Mouse (Mus musculus) gonadal fat pad, adult 2 months (tissue): ENCODE data around the gene Fsd2. TPM values are rescaled to one million over a fixed set of nuclear protein-coding genes. Genes with fewer than 3 reads are reported as not detected.

ENCODE experiments used
- DNase-seq: peaks from one replicate; pipeline ENCODE4 v3.0.0-alpha.2; 2012; ENCODE audit warnings: low read depth
- polyA plus RNA-seq: library from polyadenylated mRNA; depleted of rRNA; stranded (reverse); fragments of >200 nt; gene quantifications from 2 replicates; pipeline ENCODE4 v1.2.3, GENCODE M21; 2012; rRNA removed

The Fsd2 gene
- polyA plus RNA-seq: 5.7 and 11.2 TPM in 2 replicates

- no peak for DNase-seq
Observed at GRCm38 (mm10) chr7:81566892-81567291, at the start of gene Fsd2. Gene Fsd2 (minus strand): TSS chr7:81566944.

GRCm38 (mm10) chr7:81615031-81615430 lies 48.3 kb upstream of the Fsd2 start:
- DNase-seq: no peak

- DNase-seq: no peak
Observed at GRCm38 (mm10) chr7:81612856-81613635, 46.3 kb upstream of the Fsd2 start.

- no peak for DNase-seq
Observed at GRCm38 (mm10) chr7:81610125-81610524, 43.4 kb upstream of the Fsd2 start.

- no peak for DNase-seq
Observed at GRCm38 (mm10) chr7:81606452-81606851, 39.7 kb upstream of the Fsd2 start.

- no peak for DNase-seq
Observed at GRCm38 (mm10) chr7:81605489-81605888, 38.7 kb upstream of the Fsd2 start.

GRCm38 (mm10) chr7:81604991-81605390 lies 38.2 kb upstream of the Fsd2 start:
- DNase-seq: no peak

GRCm38 (mm10) chr7:81599379-81600280 lies 32.9 kb upstream of the Fsd2 start:
- DNase-seq: no peak

- no peak for DNase-seq
Observed at GRCm38 (mm10) chr7:81597660-81598059, 30.9 kb upstream of the Fsd2 start.

GRCm38 (mm10) chr7:81596086-81596485 lies 29.3 kb upstream of the Fsd2 start:
- no peak for DNase-seq

- DNase-seq: no peak
Observed at GRCm38 (mm10) chr7:81595056-81595455, 28.3 kb upstream of the Fsd2 start.

GRCm38 (mm10) chr7:81593387-81593786 lies 26.6 kb upstream of the Fsd2 start:
- DNase-seq: no peak

- no peak for DNase-seq
Observed at GRCm38 (mm10) chr7:81592686-81593085, 25.9 kb upstream of the Fsd2 start.

- DNase-seq: no peak
Observed at GRCm38 (mm10) chr7:81587238-81587637, 20.5 kb upstream of the Fsd2 start.

- no peak for DNase-seq
Observed at GRCm38 (mm10) chr7:81585326-81585725, 18.6 kb upstream of the Fsd2 start.

- DNase-seq: no peak
Observed at GRCm38 (mm10) chr7:81583512-81583911, 16.8 kb upstream of the Fsd2 start.

- DNase-seq: no peak
Observed at GRCm38 (mm10) chr7:81579312-81579711, 12.6 kb upstream of the Fsd2 start.

GRCm38 (mm10) chr7:81578413-81578812 lies 11.7 kb upstream of the Fsd2 start:
- DNase-seq: no peak

GRCm38 (mm10) chr7:81577872-81578271 lies 11.1 kb upstream of the Fsd2 start:
- DNase-seq: no peak

GRCm38 (mm10) chr7:81575606-81576005 lies 8.9 kb upstream of the Fsd2 start:
- DNase-seq: no peak

- DNase-seq: no peak
Observed at GRCm38 (mm10) chr7:81573821-81574220, 7.1 kb upstream of the Fsd2 start.

GRCm38 (mm10) chr7:81573397-81573796 lies 6.7 kb upstream of the Fsd2 start:
- peak; percentile 45 for DNase-seq
